Mouse (Mus musculus): ENCODE results near the gene Ccdc137. TPM values are rescaled to one million over a fixed set of nuclear protein-coding genes. Genes with fewer than 3 reads are reported as not detected.

Gene Ccdc137
- polyA plus RNA-seq, 1 experiment from 2014 or later = 15.2 TPM

GRCm38 (mm10) chr11:120483448-120483934, 25.6 kb downstream of the Ccdc137 start:
- WGBS (ENCODE audit: insufficient replicate concordance) = 87% methylated on average over 7 of the region's 7 CpGs
- Histone ChIP-seq H3K4me2 (ENCODE audit: low read depth, low read length) (peak overlapping the region; percentile 89), H3K36me3 (ENCODE audit: control insufficient read depth, insufficient read depth) (peaks cover 48% of the 10 kb centered on the region), H3K4me1 (ENCODE audit: control insufficient read depth, low read depth, low read length) (peaks cover 26% of the 10 kb centered on the region), H3K27me3 (ENCODE audit: control insufficient read depth, insufficient read depth, low read depth, low read length) (no peaks in the 10 kb centered on the region), H3K9ac (ENCODE audit: low read depth, low read length) (peak overlapping the region; percentile 84), H3K9me3 (replicated peaks; ENCODE audit: control insufficient read depth, low read length) (no peaks in the 10 kb centered on the region), H3K4me3 (ENCODE audit: low read depth, low read length) (peak overlapping the region; percentile 95), H3K27ac (ENCODE audit: low read length) (peak overlapping the region; percentile 65)
- ATAC-seq (ENCODE audit: low read depth) = no peak

- peak; percentile 88 for ATAC-seq (ENCODE audit: low read depth)
- H3K4me2 ChIP-seq (ENCODE audit: low read depth, low read length) = peak within 1 kb of the TSS; percentile 89
- H3K4me1 ChIP-seq (ENCODE audit: control insufficient read depth, low read depth, low read length) = peaks cover 27% of the 10 kb centered on the region
- peak within 1 kb of the TSS; percentile 72 for H3K27ac ChIP-seq (ENCODE audit: low read length)
- H3K27me3 ChIP-seq (ENCODE audit: control insufficient read depth, insufficient read depth, low read depth, low read length) = no peaks in the 10 kb centered on the region
- peak within 1 kb of the TSS; percentile 95 for H3K4me3 ChIP-seq (ENCODE audit: low read depth, low read length)
- peak within 1 kb of the TSS; percentile 84 for H3K9ac ChIP-seq (ENCODE audit: low read depth, low read length)
- 0% methylated on average over 57 of the region's 60 CpGs for WGBS (ENCODE audit: insufficient replicate concordance)
- H3K9me3 ChIP-seq (replicated peaks; ENCODE audit: control insufficient read depth, low read length) = no peaks in the 10 kb centered on the region
- peaks cover 39% of the 10 kb centered on the region for H3K36me3 ChIP-seq (ENCODE audit: control insufficient read depth, insufficient read depth)
These were observed 26.5 kb downstream of the Ccdc137 start, which contains the start of gene Mrpl12 for GRCm38 (mm10) chr11:120484265-120484981. Mrpl12 (plus strand) TSS chr11:120484613.

- Histone ChIP-seq H3K27me3 (ENCODE audit: control insufficient read depth, insufficient read depth, low read depth, low read length) (no peaks in the 10 kb centered on the region), H3K27ac (ENCODE audit: low read length) (peak overlapping the region; percentile 72), H3K9me3 (replicated peaks; ENCODE audit: control insufficient read depth, low read length) (no peaks in the 10 kb centered on the region), H3K36me3 (ENCODE audit: control insufficient read depth, insufficient read depth) (peaks cover 32% of the 10 kb centered on the region), H3K4me1 (ENCODE audit: control insufficient read depth, low read depth, low read length) (peaks cover 30% of the 10 kb centered on the region), H3K4me2 (ENCODE audit: low read depth, low read length) (peak overlapping the region; percentile 89), H3K4me3 (ENCODE audit: low read depth, low read length) (peak overlapping the region; percentile 95), H3K9ac (ENCODE audit: low read depth, low read length) (peak overlapping the region; percentile 84)
- ATAC-seq (ENCODE audit: low read depth) = no peak
- 4% methylated on average over 10 of the region's 10 CpGs for WGBS (ENCODE audit: insufficient replicate concordance)
These were observed 27.3 kb downstream of the Ccdc137 start for GRCm38 (mm10) chr11:120485251-120485650.

- 69% methylated on average over 4 of the region's 4 CpGs for WGBS (ENCODE audit: insufficient replicate concordance)
- H3K9me3 ChIP-seq (replicated peaks; ENCODE audit: control insufficient read depth, low read length) = no peaks in the 10 kb centered on the region
- H3K27ac ChIP-seq (ENCODE audit: low read length) = no peak overlapping the region
- H3K4me2 ChIP-seq (ENCODE audit: low read depth, low read length) = no peak overlapping the region
- H3K9ac ChIP-seq (ENCODE audit: low read depth, low read length) = no peak overlapping the region
- no peak for ATAC-seq (ENCODE audit: low read depth)
- H3K27me3 ChIP-seq (ENCODE audit: control insufficient read depth, insufficient read depth, low read depth, low read length) = no peaks in the 10 kb centered on the region
- peaks cover 56% of the 10 kb centered on the region for H3K4me1 ChIP-seq (ENCODE audit: control insufficient read depth, low read depth, low read length)
- H3K36me3 ChIP-seq (ENCODE audit: control insufficient read depth, insufficient read depth) = peaks cover 11% of the 10 kb centered on the region
- H3K4me3 ChIP-seq (ENCODE audit: low read depth, low read length) = no peak overlapping the region
These were observed 30.6 kb downstream of the Ccdc137 start for GRCm38 (mm10) chr11:120488516-120488915.

- peaks cover 53% of the 10 kb centered on the region for H3K4me1 ChIP-seq (ENCODE audit: control insufficient read depth, low read depth, low read length)
- no peak overlapping the region for H3K9ac ChIP-seq (ENCODE audit: low read depth, low read length)
- 49% methylated on average over 4 of the region's 4 CpGs for WGBS (ENCODE audit: insufficient replicate concordance)
- H3K9me3 ChIP-seq (replicated peaks; ENCODE audit: control insufficient read depth, low read length) = no peaks in the 10 kb centered on the region
- no peak overlapping the region for H3K4me3 ChIP-seq (ENCODE audit: low read depth, low read length)
- H3K36me3 ChIP-seq (ENCODE audit: control insufficient read depth, insufficient read depth) = peaks cover 10% of the 10 kb centered on the region
- peak; percentile 64 for ATAC-seq (ENCODE audit: low read depth)
- no peaks in the 10 kb centered on the region for H3K27me3 ChIP-seq (ENCODE audit: control insufficient read depth, insufficient read depth, low read depth, low read length)
- H3K4me2 ChIP-seq (ENCODE audit: low read depth, low read length) = no peak overlapping the region
- H3K27ac ChIP-seq (ENCODE audit: low read length) = peak overlapping the region; percentile 50
These were observed 31.3 kb downstream of the Ccdc137 start for GRCm38 (mm10) chr11:120489054-120489761.

GRCm38 (mm10) chr11:120490291-120491046, 32.6 kb downstream of the Ccdc137 start:
- Histone ChIP-seq H3K4me1 (ENCODE audit: control insufficient read depth, low read depth, low read length) (peaks cover 48% of the 10 kb centered on the region), H3K27ac (ENCODE audit: low read length) (peak overlapping the region; percentile 89), H3K4me2 (ENCODE audit: low read depth, low read length) (0 out of 2 replicates have a peak overlapping the region, but pooled peaks have one; percentile 98), H3K9ac (ENCODE audit: low read depth, low read length) (no peak overlapping the region; the same call in 1 of the 2 replicates), H3K9me3 (replicated peaks; ENCODE audit: control insufficient read depth, low read length) (no peaks in the 10 kb centered on the region), H3K4me3 (ENCODE audit: low read depth, low read length) (no peak overlapping the region), H3K27me3 (ENCODE audit: control insufficient read depth, insufficient read depth, low read depth, low read length) (no peaks in the 10 kb centered on the region), H3K36me3 (ENCODE audit: control insufficient read depth, insufficient read depth) (peaks cover 15% of the 10 kb centered on the region)
- WGBS (ENCODE audit: insufficient replicate concordance) = 30% methylated on average over 4 of the region's 4 CpGs
- ATAC-seq (ENCODE audit: low read depth) = no peak

- peak within 1 kb of the TSS; percentile 89 for H3K27ac ChIP-seq (ENCODE audit: low read length)
- WGBS (ENCODE audit: insufficient replicate concordance) = 0% methylated on average over 35 of the region's 35 CpGs
- H3K4me2 ChIP-seq (ENCODE audit: low read depth, low read length) = peak within 1 kb of the TSS; percentile 98
- H3K9ac ChIP-seq (ENCODE audit: low read depth, low read length) = peak within 1 kb of the TSS; percentile 93
- peak within 1 kb of the TSS; percentile 93 for H3K4me3 ChIP-seq (ENCODE audit: low read depth, low read length)
- H3K27me3 ChIP-seq (ENCODE audit: control insufficient read depth, insufficient read depth, low read depth, low read length) = no peaks in the 10 kb centered on the region
- H3K9me3 ChIP-seq (replicated peaks; ENCODE audit: control insufficient read depth, low read length) = no peaks in the 10 kb centered on the region
- ATAC-seq (ENCODE audit: low read depth) = peak; percentile 84
- H3K4me1 ChIP-seq (ENCODE audit: control insufficient read depth, low read depth, low read length) = peaks cover 41% of the 10 kb centered on the region
- H3K36me3 ChIP-seq (ENCODE audit: control insufficient read depth, insufficient read depth) = peaks cover 19% of the 10 kb centered on the region
These were observed 33.6 kb downstream of the Ccdc137 start, which contains the start of gene Slc25a10 for GRCm38 (mm10) chr11:120491317-120492023. Slc25a10 (plus strand) TSS chr11:120491840.

All from liver, embryonic 16.5 days (tissue).